Mouse (Mus musculus) megakaryocyte, embryonic 14.5 days (primary cell): ENCODE results near the gene Vav2.

Experiments used
- FLI1 ChIP-seq: IDR thresholded peaks from 2 replicates; pipeline ENCODE4 v1.6.1; 2012; ENCODE audit warnings: low read length, inconsistent platforms, mixed read lengths
- GATA1 ChIP-seq: IDR thresholded peaks from 3 replicates; pipeline ENCODE4 v1.6.1; 2012; ENCODE audit warnings: mixed read lengths, low read length, inconsistent platforms, borderline replicate concordance

DNA sequence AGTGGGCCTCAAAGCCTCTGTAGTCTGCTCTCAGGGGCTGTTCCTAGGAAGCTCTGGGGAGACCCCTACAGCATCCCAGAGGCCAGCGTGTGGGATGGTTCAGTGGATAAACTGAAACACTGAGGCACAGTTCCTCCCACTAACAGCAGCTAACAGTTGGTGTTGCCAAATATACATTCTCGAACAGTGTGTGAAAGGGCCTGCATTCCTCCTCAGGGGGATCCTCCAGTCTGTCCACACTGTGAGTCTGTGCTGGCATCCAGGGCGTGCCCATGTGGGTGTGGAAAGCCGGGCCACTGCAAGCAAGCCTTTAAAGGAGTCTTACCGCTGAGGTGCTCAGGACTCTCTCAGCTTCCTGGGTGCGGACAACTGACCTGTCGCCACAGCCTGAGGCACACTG, 200.3 kb downstream of the Vav2 start:
- TF ChIP-seq GATA1 (no peak), FLI1 (no peak)
